Mouse (Mus musculus) embryonic fibroblast, embryonic 13.5 days (primary cell): Measurements from ENCODE around the gene Zfp189. TPM values are rescaled to one million over a fixed set of nuclear protein-coding genes. Genes with fewer than 3 reads are reported as not detected.

Source experiments
- H3K27ac ChIP-seq: 2 replicates; pipeline ENCODE4 v1.5.1; 2012; ENCODE audit warnings: low read length, control low read depth, inconsistent platforms; ENCODE audit not compliant: insufficient read depth
- H3K4me1 ChIP-seq: 2 replicates; pipeline ENCODE4 v1.6.1; 2011; ENCODE audit warnings: low read length; ENCODE audit not compliant: control insufficient read depth, insufficient read depth
- H3K4me3 ChIP-seq: 2 replicates; pipeline ENCODE4 v1.5.1; 2011; ENCODE audit warnings: mild to moderate bottlenecking, control low read depth, low read length; ENCODE audit not compliant: insufficient read depth
- CTCF ChIP-seq: IDR thresholded peaks from 2 replicates; pipeline ENCODE4 v1.5.1; 2011; ENCODE audit warnings: mild to moderate bottlenecking, control low read depth, low read length, moderate library complexity, borderline replicate concordance; ENCODE audit not compliant: insufficient read depth
- POLR2A ChIP-seq: IDR thresholded peaks from 2 replicates; pipeline ENCODE4 v1.6.1; 2011; ENCODE audit warnings: low read depth, mild to moderate bottlenecking, control low read depth, low read length, moderate library complexity
- polyA plus RNA-seq: library from polyadenylated mRNA; stranded (reverse); fragments of >200 nt; gene quantifications from 2 replicates; pipeline ENCODE4 v1.2.4, GENCODE M21; 2011; ENCODE audit warnings: low read depth; ENCODE audit not compliant: missing spikeins, insufficient read length

The Zfp189 gene
- polyA plus RNA-seq, 1 experiment: 7.1 TPM

GRCm38 (mm10) chr4:49536671-49537070 is 15.7 kb downstream of the Zfp189 start:
- no peak for TF ChIP-seq POLR2A
- H3K4me3 ChIP-seq: no peak overlapping the region
- H3K4me1 ChIP-seq: no peaks in the 10 kb centered on the region
- no peak overlapping the region for H3K27ac ChIP-seq

DNA sequence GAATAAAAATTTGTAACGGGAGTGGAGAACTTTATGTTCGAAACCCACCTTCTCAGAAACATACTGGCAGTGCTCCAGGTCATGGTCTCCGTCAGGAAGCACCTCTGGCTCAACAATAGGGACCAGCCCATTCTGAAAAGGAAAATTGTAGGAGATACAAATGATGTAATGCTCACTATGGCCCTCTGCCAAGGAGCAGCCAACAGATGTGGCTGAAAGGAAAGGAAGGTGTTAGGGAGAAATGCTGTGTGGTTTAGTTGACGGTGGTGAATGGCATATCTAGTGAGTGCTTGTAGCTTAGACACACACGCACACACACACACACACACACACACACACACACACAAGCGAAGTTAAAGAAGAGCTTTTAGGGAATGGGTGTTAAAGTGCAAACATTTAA is 18.7 kb downstream of the Zfp189 start:
- no peaks in the 10 kb centered on the region for H3K4me1 ChIP-seq

GRCm38 (mm10) chr4:49540966-49541365 is 20.0 kb downstream of the Zfp189 start:
- Histone ChIP-seq H3K4me3 (no peak overlapping the region), H3K27ac (no peak overlapping the region), H3K4me1 (no peaks in the 10 kb centered on the region)
- TF ChIP-seq CTCF (no peak), POLR2A (no peak)

More for the DNA sequence above, 18.7 kb downstream of the Zfp189 start:
- TF ChIP-seq CTCF: no peak
- no peak for TF ChIP-seq POLR2A
- Histone ChIP-seq H3K27ac (no peak overlapping the region), H3K4me3 (no peak overlapping the region)

DNA sequence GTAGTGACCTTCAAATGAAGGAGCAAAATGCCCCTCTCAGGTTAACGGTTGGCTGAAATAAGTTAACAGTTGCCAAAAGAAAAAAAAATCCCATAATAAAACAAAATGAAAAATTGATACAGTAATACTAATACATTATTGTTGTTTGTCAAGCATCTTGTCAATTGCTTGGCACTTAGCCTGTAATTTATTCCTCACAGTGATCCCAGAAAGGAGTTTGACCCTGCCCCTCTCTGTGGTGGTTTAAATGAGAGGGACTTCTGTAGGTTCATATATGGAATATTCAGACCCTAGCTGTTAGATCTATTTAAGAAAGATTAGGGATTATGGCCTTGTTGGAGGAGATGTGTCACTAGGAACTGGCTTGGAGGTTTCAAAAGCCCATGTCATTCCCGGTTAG is 25.1 kb downstream of the Zfp189 start:
- Histone ChIP-seq H3K4me1 (no peaks in the 10 kb centered on the region), H3K27ac (no peak overlapping the region)
- no peak for TF ChIP-seq CTCF
- no peak for TF ChIP-seq POLR2A

DNA sequence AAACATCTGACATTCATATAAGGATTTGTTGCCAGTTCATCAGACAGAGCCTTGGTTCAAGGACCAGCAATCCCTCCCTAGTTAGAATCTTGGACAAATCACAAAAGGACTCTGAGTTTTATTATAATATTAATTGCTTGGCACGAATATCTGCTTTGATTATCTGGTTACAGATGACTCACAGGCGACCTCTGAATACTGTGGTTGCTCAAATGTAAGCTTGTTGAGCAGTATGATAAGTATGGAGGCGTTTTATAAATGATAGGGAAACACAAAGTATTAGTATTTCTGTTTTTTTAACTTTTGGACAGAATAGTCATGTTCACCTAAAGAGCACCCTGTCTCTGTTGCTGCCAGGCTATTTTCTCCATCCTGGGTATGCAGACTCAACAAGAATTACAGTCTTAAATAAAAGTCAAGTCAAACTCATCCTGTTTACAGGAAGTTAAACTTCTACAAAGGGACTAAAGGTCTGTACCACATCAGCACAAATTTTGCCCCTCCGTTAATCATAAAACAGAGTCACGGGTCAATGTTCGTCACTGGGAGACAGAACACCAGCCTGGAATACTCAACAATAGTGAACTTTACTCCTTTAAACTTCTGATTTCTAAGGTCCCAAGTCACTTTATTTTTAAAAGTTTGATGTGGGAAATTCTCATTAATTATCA is 26.0 kb downstream of the Zfp189 start:
- no peak for TF ChIP-seq CTCF
- Histone ChIP-seq H3K27ac (no peak overlapping the region), H3K4me3 (no peak overlapping the region), H3K4me1 (no peaks in the 10 kb centered on the region)

More for the DNA sequence above, 25.1 kb downstream of the Zfp189 start:
- no peak overlapping the region for H3K4me3 ChIP-seq

GRCm38 (mm10) chr4:49547544-49548219 is 26.7 kb downstream of the Zfp189 start:
- TF ChIP-seq CTCF: no peak
- TF ChIP-seq POLR2A: no peak
- Histone ChIP-seq H3K4me1 (no peaks in the 10 kb centered on the region), H3K27ac (no peak overlapping the region), H3K4me3 (no peak overlapping the region)

DNA sequence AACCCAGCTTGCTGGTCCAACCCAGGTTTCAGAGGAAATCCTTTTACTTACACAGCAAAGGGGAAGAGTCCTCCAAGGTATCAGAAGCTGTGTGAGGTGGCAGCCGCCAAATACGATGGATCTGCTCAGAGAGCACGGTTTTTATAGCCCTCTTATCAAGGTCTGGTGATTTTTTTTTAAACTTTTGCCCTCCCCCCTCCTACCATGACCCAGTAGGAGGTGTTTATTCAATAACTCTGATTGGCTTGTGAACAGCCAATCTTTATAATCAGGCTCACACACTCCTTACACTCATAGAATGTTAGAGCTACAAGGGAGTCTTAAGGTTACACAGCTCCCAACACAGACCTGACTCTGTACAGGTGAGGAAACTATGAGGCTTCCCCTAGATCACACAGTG is 28.4 kb downstream of the Zfp189 start, which contains the start of gene Aldob:
Gene Aldob, minus strand, starts transcription at position 164 of the 400 bp plus-strand sequence.
- Histone ChIP-seq H3K4me3 (no peak within 1 kb of the TSS), H3K27ac (no peak within 1 kb of the TSS), H3K4me1 (no peaks in the 10 kb centered on the region)
- TF ChIP-seq CTCF (no peak), POLR2A (no peak)

GRCm38 (mm10) chr4:49553380-49553779 is 32.4 kb downstream of the Zfp189 start:
- TF ChIP-seq POLR2A (no peak), CTCF (no peak)
- H3K4me1 ChIP-seq: no peaks in the 10 kb centered on the region
- H3K4me3 ChIP-seq: no peak overlapping the region
- H3K27ac ChIP-seq: no peak overlapping the region

DNA sequence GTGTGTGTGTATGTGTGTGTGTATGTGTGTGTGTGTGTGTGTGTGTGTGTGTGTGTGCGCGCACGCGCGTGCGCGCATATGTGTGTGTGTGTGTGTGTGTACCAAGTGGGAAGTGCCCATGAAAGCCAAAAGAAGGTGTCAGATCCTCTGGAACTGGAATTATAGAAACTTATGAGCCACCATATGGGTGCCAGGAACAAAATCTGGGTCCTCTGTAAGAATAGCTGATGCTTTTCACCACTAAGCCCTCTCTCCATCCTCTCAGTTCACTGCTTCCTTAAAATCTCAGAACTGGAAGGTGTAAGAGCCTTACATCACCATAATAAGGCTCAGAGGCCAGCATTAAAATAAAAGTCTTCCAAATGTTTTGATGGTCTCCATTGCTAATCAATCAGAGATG is 36.4 kb downstream of the Zfp189 start:
- Histone ChIP-seq H3K4me3 (no peak overlapping the region), H3K4me1 (no peaks in the 10 kb centered on the region)
- TF ChIP-seq POLR2A (no peak), CTCF (no peak)

DNA sequence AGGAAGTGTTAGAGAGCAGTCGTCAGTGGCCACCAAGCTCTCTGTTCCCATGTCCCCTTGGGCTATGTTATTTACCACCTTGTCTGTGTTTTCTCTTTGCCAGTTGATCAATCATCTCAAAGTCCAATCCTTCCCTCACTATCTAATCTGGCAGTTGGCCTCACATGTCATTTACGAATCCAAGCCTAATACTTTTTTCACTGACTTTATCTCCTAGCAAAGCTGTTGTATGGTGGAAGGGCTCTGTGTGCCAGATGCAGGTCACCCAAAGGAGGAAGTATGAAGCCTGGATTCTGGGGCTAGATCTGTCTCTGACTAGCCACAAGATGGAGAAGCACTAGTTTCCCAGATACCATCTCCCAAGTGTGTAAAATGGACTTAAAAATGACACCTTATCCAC is 37.2 kb downstream of the Zfp189 start:
- Histone ChIP-seq H3K4me1 (no peaks in the 10 kb centered on the region), H3K4me3 (no peak overlapping the region), H3K27ac (no peak overlapping the region)
- TF ChIP-seq POLR2A (no peak), CTCF (no peak)

More for the DNA sequence above, 36.4 kb downstream of the Zfp189 start:
- H3K27ac ChIP-seq: no peak overlapping the region
